Mouse (Mus musculus) ovary, postnatal 36 days (tissue): ENCODE measurements around the gene Rcvrn.

ENCODE experiments used
- DNase-seq: peaks from one replicate; pipeline ENCODE4 v3.0.0; 2022; ENCODE audit warnings: low spot score, mixed read lengths

The Rcvrn gene

GRCm38 (mm10) chr11:67670031-67670430, 25.1 kb upstream of the Rcvrn start:
- no peak for DNase-seq

DNA sequence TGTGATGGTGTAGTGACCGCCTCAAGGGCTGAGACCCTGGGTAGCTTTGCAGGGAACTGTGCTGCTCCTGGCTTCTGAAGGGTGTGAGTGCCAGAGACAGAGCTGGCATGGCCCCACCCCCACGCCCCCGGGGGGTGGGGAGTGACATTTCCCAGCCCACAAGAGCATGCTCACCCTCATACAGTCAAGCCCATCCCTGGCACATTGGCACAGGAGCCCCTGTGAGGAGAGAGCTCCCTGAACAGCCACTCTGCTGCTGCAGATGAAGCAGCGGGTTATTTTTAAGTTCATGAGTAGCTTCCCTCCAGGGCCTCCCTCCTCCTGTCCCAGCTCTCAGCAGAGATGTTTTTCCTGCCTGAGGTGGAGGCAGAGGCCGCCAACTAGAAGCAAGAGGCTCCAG, 23.0 kb upstream of the Rcvrn start:
- DNase-seq: no peak

DNA sequence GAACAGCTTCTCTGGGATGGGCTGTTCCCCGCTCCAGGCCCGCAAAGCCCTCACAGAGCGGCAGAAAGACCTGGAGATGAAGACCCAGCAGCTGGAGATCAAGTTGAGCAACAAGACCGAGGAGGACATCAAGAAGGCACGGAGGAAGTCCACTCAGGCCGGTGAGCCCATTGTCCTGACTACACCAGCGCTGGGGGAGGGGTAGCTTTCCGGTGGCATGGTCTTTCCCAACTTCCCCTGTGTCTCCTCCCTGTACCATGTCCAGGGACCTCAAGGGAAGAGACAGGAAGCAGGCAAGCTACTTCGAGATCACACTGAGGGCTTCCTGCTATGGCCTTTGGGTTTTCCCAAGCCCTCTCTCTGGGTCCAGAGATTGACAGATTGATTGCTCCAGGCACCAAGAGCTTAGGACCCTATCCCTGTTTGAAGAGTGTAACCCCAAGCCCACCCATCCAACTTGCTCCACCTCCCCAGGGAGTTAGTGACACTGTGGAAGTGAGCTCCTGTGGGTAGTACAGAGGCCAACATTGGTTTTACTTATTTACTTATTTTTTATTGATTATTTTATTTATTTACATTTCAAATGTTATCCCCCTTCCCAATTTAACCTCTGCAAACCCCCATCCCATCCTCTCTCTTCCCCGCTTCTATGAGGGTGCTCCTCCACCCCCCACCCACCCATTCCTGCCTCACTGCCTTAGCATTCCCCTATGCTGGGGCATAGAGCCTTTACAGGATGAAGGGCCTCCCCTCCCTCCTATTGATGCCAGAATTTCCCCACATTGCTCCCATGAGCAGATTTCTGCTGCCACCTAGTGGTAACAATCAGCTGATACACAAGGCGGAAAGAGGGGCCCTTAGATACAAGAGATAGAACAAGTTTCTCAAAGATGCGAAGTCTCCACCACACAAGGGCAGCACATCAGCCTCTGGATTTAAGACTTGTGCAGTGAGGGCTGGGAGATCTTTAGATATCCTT, 19.3 kb upstream of the Rcvrn start:
- no peak for DNase-seq

DNA sequence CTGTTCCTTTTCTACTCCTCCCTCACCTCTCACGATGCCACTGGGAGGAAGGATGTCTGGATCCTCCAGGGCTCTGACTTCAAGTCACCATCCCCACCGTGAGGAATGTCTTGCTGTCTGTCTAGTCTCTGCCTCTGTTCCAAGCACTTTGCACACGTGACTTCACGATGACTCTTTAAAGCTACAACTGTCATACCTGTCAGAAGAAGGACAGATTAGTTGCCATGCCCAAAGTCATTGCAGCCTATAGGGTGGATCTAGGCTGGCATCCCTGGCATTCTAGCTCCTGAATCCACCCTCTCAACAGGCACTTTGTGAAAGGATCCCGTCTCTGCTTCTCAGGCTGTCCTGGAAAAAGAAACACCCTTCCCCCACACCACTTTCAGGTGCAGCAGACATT, 15.8 kb upstream of the Rcvrn start:
- DNase-seq: no peak

- DNase-seq: no peak
These were observed 15.2 kb upstream of the Rcvrn start for GRCm38 (mm10) chr11:67679930-67680329.

- no peak for DNase-seq
These were observed 13.3 kb upstream of the Rcvrn start for GRCm38 (mm10) chr11:67681871-67682270.

- no peak for DNase-seq
These were observed 9.0 kb upstream of the Rcvrn start for GRCm38 (mm10) chr11:67686109-67686508.

DNA sequence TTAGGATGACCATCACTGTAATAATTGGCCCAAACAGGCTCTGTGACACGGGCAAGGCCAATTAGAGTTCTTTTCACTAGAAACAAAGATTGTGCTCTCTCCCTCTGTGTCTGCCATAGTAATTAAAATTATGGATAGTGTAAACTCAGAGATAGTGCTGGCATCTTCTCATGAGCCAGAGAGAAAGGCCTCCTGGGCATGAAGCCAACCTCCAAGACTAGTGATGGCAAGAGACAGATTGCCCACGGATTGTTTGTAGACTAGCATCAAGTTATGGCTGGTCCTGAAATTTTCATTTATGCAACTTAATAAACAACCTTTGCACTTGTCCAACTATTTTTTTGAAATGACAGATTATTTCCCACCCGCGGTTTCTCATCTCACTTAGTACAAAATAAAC, 17.9 kb downstream of the Rcvrn start:
- DNase-seq: no peak

GRCm38 (mm10) chr11:67715382-67715781, 20.3 kb downstream of the Rcvrn start:
- DNase-seq: no peak

DNA sequence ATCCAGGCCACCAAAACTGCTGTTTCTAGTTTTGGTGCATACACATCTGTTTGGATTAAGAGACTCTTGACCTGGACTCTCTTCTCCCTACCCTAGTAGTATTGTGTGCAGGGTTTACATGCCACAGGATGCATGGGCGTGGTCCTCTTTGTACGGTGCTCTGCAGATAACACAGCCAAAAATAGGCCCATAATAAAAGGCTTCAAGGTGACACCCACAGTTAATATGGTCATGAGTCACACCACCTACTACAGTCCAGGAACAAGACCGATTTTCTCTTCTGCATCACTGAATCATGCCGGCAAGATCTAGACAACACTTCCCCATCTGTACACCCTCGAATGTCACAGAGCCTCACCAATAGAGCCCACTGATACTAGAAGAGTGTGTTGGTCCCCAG, 26.4 kb downstream of the Rcvrn start:
- DNase-seq: no peak

GRCm38 (mm10) chr11:67722399-67723156, 27.5 kb downstream of the Rcvrn start:
- no peak for DNase-seq

- no peak for DNase-seq
These were observed 28.3 kb downstream of the Rcvrn start for GRCm38 (mm10) chr11:67723231-67724013.

GRCm38 (mm10) chr11:67727095-67727494, 32.0 kb downstream of the Rcvrn start:
- DNase-seq: no peak

- no peak for DNase-seq
These were observed 33.6 kb downstream of the Rcvrn start for GRCm38 (mm10) chr11:67728726-67729125.

DNA sequence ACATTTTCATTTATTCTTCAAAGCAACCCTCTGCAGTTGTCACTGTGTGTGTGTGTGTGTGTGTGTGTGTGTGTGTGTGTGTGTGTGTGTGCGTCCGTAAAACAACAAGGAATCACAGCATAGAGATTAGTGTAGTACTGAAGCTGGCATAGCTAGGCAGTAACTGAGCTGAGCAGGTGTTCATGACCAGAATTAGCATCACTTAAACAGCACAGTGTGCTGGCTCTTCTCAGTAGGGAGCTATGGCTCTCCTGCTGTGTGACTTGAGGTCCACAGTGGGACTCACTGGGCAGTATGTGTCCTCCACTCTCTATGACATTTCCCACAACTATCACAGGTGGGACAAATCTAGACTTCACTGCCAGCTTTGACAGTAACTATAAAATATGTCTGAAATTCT, 35.9 kb downstream of the Rcvrn start:
- no peak for DNase-seq

DNA sequence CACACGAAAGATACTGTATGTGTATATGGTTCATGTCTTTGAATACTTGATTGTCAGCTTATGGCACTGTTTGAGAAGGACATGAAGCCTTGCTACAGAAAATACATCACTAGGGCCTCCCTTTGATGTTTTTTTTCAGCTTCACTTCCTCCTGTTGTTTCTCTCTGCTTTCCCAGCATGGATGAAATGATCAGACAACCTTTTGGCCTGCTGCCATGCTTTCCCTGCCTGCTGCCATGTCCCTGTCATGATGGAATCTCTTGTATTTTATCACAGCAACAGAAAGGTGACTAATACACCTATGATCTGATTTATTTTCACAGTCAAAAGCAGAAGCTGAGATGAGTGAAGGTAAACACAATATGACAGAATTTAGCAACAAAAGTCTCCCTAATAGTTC, 38.6 kb downstream of the Rcvrn start:
- no peak for DNase-seq

GRCm38 (mm10) chr11:67734597-67734996, 39.5 kb downstream of the Rcvrn start:
- no peak for DNase-seq

DNA sequence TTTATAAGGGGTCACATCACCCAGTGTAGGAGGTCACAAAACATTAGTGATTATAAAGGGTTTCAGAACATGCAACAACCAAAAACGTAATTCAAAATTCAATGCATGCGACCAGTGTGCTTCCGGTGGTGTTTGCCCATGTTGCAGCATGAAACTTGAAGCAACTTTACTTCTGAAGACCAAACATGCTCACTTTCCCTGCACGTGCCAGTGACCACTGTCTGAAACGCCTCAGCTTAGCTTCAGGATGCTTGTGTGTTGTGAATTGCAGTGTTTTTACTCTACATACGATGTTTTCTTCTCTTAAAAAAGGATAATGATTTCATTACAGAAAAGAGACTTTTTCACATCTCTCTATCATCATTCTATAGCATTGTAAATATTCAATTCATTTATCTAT, 43.2 kb downstream of the Rcvrn start:
- no peak for DNase-seq

DNA sequence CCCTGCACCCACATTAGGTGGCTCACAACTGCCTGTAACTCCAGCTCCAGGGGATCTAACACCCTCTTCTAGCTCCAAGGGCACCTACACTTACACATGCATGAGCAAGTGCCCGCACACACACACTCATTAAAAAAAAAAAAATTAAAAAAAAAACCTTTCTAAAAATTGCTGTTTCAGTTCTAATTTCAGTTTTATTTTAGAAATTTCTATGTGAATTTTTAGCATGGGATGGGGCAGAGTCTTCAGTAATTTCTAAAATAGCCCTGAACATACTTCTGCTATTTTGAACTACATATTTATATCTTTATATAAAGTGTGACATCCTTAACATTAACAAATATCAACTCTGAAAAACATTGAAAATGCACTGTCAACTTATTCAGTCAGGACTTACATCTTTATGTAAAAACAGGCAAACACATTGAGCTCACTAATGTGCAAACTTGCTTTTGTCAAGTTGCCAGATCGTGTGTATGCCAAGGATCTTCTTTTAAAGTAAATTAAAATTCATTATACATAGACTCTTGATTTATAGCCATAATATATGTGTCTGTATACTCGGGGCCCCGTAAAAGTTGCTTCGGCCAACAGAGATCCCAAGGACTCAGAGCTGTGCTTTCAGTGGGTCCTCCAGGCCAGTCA, 43.8 kb downstream of the Rcvrn start:
- DNase-seq: no peak

DNA sequence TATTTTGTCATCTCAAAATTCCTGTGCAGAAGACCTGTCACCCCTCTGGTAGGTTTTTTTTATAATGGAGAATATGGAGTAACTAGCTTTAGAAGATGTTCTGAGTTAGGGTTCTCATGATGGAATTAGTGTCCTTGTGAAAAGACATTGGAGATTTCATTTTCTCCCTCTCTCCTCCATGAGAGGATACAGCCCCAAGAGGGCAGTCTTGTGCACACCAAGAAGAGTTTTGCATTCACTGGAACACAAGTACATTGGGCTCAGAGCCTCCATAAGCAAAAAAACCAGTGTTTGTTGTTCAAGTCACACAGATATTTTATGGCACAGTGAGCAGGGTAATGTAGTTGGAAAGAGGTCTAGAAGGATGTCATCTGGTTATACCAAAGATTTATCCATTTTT, 46.4 kb downstream of the Rcvrn start:
- no peak for DNase-seq
